Mouse (Mus musculus): ENCODE results near the gene Ttll5.
A peak's percentile ranks its signal among the peaks of the same experiment; 100 is the strongest.

Gene Ttll5

GRCm38 (mm10) chr12:86010656-86011055 lies 186.2 kb downstream of the Ttll5 start:
- DNase-seq (ENCODE audit: low read depth, low spot score) = no peak

GRCm38 (mm10) chr12:86012195-86012594 lies 187.7 kb downstream of the Ttll5 start:
- no peak for DNase-seq (ENCODE audit: low read depth, low spot score)

GRCm38 (mm10) chr12:86014174-86014573 lies 189.7 kb downstream of the Ttll5 start:
- DNase-seq (ENCODE audit: low read depth, low spot score) = no peak

- no peak for DNase-seq (ENCODE audit: low read depth, low spot score)
Measured at GRCm38 (mm10) chr12:86014621-86015020, 190.2 kb downstream of the Ttll5 start.

GRCm38 (mm10) chr12:86015114-86015513 lies 190.7 kb downstream of the Ttll5 start:
- DNase-seq (ENCODE audit: low read depth, low spot score) = no peak

GRCm38 (mm10) chr12:86017360-86017759 lies 192.9 kb downstream of the Ttll5 start:
- DNase-seq (ENCODE audit: low read depth, low spot score) = no peak

- no peak for DNase-seq (ENCODE audit: low read depth, low spot score)
Measured at GRCm38 (mm10) chr12:86021583-86021982, 197.1 kb downstream of the Ttll5 start.

GRCm38 (mm10) chr12:86022282-86022984 lies 198.0 kb downstream of the Ttll5 start:
- DNase-seq (ENCODE audit: low read depth, low spot score) = no peak

GRCm38 (mm10) chr12:86023081-86023871 lies 198.8 kb downstream of the Ttll5 start:
- DNase-seq (ENCODE audit: low read depth, low spot score) = peak; percentile 40

- DNase-seq (ENCODE audit: low read depth, low spot score) = no peak
Measured at GRCm38 (mm10) chr12:86024426-86024825, 200.0 kb downstream of the Ttll5 start.

- DNase-seq (ENCODE audit: low read depth, low spot score) = no peak
Measured at GRCm38 (mm10) chr12:86025480-86025879, 201.0 kb downstream of the Ttll5 start.

- DNase-seq (ENCODE audit: low read depth, low spot score) = no peak
Measured at GRCm38 (mm10) chr12:86027000-86027399, 202.5 kb downstream of the Ttll5 start.

- DNase-seq (ENCODE audit: low read depth, low spot score) = no peak
Measured at GRCm38 (mm10) chr12:86027747-86028146, 203.3 kb downstream of the Ttll5 start.

- no peak for DNase-seq (ENCODE audit: low read depth, low spot score)
Measured at GRCm38 (mm10) chr12:86030932-86031331, 206.5 kb downstream of the Ttll5 start.

- DNase-seq (ENCODE audit: low read depth, low spot score) = no peak
Measured at GRCm38 (mm10) chr12:86035586-86035985, 211.1 kb downstream of the Ttll5 start.

- DNase-seq (ENCODE audit: low read depth, low spot score) = no peak
Measured at GRCm38 (mm10) chr12:86036368-86037166, 212.1 kb downstream of the Ttll5 start.

- DNase-seq (ENCODE audit: low read depth, low spot score) = peak; percentile 53
Measured at GRCm38 (mm10) chr12:86037235-86037921, 212.9 kb downstream of the Ttll5 start.

GRCm38 (mm10) chr12:86039078-86039477 lies 214.6 kb downstream of the Ttll5 start:
- no peak for DNase-seq (ENCODE audit: low read depth, low spot score)

- DNase-seq (ENCODE audit: low read depth, low spot score) = no peak
Measured at GRCm38 (mm10) chr12:86039751-86040150, 215.3 kb downstream of the Ttll5 start.

- DNase-seq (ENCODE audit: low read depth, low spot score) = no peak
Measured at GRCm38 (mm10) chr12:86046141-86046540, 221.7 kb downstream of the Ttll5 start.

- DNase-seq (ENCODE audit: low read depth, low spot score) = no peak
Measured at GRCm38 (mm10) chr12:86046776-86047175, 222.3 kb downstream of the Ttll5 start.

GRCm38 (mm10) chr12:86047376-86047775 lies 222.9 kb downstream of the Ttll5 start:
- DNase-seq (ENCODE audit: low read depth, low spot score) = no peak
